Mouse (Mus musculus): ENCODE measurements around the gene Hes2. TPM values are rescaled to one million over a fixed set of nuclear protein-coding genes. Genes with fewer than 3 reads are reported as not detected.
A peak's percentile ranks its signal among the peaks of the same experiment; 100 is the strongest.

Hes2 gene
- polyA plus RNA-seq (2015; fragmentation: Nextera tagmentation; extraction: Ambion mirVana), result 0.26 and 0.28 TPM in 2 replicates

DNA sequence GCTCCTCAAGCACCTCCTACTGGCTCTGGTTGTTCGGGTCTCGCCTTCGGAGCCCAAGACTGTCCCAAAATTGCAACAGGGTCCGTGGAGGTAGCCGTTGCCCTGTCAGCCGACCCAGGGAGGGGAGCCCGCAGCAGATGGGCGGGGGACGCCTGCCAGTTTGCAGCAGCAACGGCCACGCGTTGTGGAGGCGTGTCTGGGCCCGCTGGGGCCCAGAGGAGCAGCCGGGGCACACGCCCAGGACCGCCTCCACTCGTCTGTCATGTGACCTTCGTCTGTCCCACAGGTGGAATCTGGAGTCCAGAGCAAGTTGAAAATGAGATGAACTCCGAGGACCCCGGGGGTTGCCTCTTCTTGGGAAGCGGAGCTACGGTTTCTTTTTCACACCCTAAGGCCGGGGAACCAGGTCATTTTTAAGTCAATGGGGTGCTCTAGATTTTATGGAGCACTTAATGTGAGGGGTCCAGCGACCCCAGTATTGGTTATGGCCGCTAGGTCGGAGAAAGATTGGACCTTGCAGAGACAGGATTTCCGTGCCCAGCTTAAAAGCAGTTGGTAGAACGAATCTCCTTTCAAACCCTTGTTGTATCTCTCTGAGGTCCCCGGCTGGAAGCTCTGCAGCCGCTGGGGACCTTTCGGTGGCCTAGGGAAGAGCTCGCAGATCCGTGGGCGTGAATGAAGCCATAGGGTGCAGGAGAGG, at the start of gene Hes2:
Gene Hes2, plus strand, starts transcription at position 283 of the 700 bp plus-strand sequence.
- no peak within 1 kb of the TSS for H3K27ac ChIP-seq
- peak within 1 kb of the TSS; percentile 25; the same call in 1 of the 2 replicates for H3K9ac ChIP-seq (replicated peaks)
- peak within 1 kb of the TSS; percentile 25 for H3K4me2 ChIP-seq (replicated peaks)
- ATAC-seq, result 0 out of 2 replicates have a peak, but pooled peaks have one; percentile 17
- H3K27me3 ChIP-seq, result peaks cover 89% of the 10 kb centered on the region
- no peaks in the 10 kb centered on the region for H3K36me3 ChIP-seq
- H3K4me1 ChIP-seq (replicated peaks), result peaks cover 20% of the 10 kb centered on the region
- no peaks in the 10 kb centered on the region for H3K9me3 ChIP-seq
- WGBS, result 3% methylated on average over 35 of the region's 35 CpGs
- H3K4me3 ChIP-seq (replicated peaks), result peak within 1 kb of the TSS; percentile 17

DNA sequence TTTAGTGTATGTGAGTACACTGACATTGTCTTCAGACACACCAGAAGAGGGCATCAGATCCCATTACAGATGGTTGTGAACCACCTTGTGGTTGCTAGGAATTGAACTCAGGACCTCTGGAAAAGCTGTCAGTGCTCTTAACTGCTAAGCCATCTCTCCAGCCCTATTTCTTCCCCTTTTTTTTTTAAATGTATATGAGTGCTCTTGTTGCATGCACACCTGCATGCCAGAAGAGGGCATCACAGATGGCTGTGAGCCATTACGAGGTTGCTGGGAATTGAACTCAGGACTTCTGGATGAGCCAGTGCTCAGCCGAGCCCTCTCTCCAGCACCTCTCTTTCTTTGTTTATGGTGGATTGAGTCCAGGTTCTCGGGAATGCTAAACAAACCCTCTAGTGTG, 49.2 kb upstream of the Hes2 start:
- H3K36me3 ChIP-seq, result peaks cover 18% of the 10 kb centered on the region
- no peak overlapping the region for H3K27ac ChIP-seq
- ATAC-seq, result no peak
- WGBS, result 89% methylated on average over 3 of the region's 3 CpGs
- peaks cover 37% of the 10 kb centered on the region for H3K27me3 ChIP-seq
- no peaks in the 10 kb centered on the region for H3K9me3 ChIP-seq
- peaks cover 21% of the 10 kb centered on the region for H3K4me1 ChIP-seq (replicated peaks)
- H3K4me3 ChIP-seq (replicated peaks), result no peak overlapping the region
- no peak overlapping the region for H3K9ac ChIP-seq (replicated peaks)
- H3K4me2 ChIP-seq (replicated peaks), result no peak overlapping the region

DNA sequence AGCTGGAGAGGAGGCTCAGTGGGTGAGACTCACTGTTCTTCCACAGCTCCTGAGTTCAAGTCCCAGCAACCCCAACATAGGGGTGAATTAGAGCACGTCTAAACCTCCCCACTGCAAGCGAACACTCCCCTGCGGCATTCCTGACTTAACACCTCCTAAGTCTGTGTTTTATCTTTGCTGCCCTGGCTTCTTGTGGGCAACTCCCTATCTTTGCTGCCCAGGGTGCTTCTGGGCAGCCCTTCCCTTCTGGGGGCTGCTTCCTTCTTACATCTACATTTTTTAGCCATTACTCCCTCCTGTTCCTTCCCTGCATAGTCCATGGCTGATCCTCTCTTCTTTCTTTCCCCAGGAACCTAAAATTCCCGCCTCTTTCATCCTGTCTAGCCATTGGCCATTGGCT, 48.0 kb upstream of the Hes2 start:
- Histone ChIP-seq H3K4me2 (replicated peaks) (no peak overlapping the region), H3K9ac (replicated peaks) (no peak overlapping the region), H3K4me1 (replicated peaks) (peaks cover 29% of the 10 kb centered on the region), H3K36me3 (peaks cover 21% of the 10 kb centered on the region), H3K27me3 (peaks cover 49% of the 10 kb centered on the region), H3K4me3 (replicated peaks) (no peak overlapping the region), H3K9me3 (no peaks in the 10 kb centered on the region), H3K27ac (no peak overlapping the region)
- WGBS, result 83% methylated on average over 4 of the region's 4 CpGs
- ATAC-seq, result no peak

DNA sequence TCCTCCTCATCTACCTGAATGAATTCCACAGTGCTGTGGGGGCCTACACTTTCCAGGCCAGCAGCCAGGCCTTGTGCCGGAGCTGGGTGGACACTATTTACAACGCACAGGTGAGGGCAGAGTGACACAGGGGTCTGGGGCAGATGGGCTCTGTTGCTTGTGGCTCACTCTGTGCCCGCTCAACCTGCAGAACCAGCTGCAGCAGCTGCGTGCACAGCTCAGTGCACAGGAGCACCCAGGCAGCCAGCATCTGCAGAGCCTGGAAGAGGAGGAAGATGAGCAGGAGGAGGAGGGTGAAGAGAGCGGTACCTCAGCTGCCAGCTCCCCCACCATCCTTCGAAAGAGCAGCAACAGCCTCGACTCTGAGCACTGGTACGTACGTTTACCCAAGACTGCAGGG, 46.3 kb upstream of the Hes2 start:
- Histone ChIP-seq H3K36me3 (peaks cover 21% of the 10 kb centered on the region), H3K4me2 (replicated peaks) (no peak overlapping the region), H3K27me3 (peaks cover 54% of the 10 kb centered on the region), H3K4me3 (replicated peaks) (no peak overlapping the region), H3K9ac (replicated peaks) (no peak overlapping the region), H3K27ac (no peak overlapping the region), H3K9me3 (no peaks in the 10 kb centered on the region), H3K4me1 (replicated peaks) (peaks cover 35% of the 10 kb centered on the region)
- WGBS, result 74% methylated on average over 9 of the region's 9 CpGs
- no peak for ATAC-seq

DNA sequence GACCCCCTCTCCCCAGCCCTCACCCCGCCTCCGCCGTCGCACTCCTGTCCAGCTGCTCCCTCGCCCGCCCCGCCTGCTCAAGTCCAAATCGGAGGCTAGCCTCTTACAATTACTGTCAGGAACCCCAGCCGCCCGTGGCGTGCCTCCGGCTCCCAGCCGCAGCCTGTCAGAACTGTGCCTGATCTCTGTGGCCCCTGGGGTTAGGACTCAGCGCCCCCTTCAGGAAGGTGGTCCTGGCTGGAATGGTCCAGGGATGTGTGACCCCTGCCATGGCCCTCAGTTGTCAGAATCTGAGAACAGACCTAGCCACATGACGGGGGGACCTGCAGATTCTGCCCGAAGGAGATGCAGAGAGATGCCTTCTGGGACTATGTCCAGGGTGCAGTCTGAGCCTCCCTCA, 44.6 kb upstream of the Hes2 start:
- H3K27ac ChIP-seq, result no peak overlapping the region
- 63% methylated on average over 16 of the region's 16 CpGs for WGBS
- H3K4me3 ChIP-seq (replicated peaks), result no peak overlapping the region
- ATAC-seq, result no peak
- H3K9me3 ChIP-seq, result no peaks in the 10 kb centered on the region
- no peak overlapping the region for H3K9ac ChIP-seq (replicated peaks)
- H3K4me1 ChIP-seq (replicated peaks), result peaks cover 17% of the 10 kb centered on the region
- H3K27me3 ChIP-seq, result peaks cover 68% of the 10 kb centered on the region
- no peak overlapping the region for H3K4me2 ChIP-seq (replicated peaks)
- H3K36me3 ChIP-seq, result peaks cover 17% of the 10 kb centered on the region

DNA sequence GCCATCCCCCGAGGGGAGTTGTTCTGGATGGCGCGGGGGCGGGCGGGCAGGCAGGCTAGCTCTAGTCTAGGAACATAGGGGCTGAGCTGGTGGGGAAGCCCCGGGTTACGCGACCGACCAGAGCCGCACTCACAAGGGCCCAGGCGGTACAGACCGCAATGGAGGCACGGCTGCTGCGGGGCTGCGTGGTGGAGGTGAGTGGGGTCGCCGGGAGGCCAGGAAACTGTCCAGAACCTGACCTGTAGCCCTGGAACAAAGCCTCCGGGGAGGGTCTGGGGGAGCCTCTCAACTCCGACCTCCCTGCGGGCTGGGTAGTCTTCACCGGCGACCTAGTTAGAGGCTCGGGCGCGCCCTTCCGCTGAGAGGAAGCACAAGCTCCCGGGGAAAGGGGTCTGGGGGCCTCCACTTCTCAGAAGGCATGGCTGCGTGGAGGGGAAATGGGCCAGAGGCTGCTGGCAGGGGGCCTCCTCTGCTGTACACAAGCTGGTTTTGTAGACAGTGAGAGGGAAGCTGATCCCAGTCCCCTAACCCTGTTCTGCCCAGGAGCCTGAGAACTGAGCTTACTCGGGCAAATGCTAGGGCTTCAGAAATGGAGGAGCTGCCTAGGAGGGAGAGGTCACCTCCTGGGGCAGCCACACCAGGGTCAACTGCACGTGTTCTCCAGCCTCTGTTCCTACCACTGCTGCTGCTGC, 42.6 kb upstream of the Hes2 start, which contains the start of gene Tnfrsf25:
Gene Tnfrsf25, plus strand, starts transcription at position 14 of the 692 bp plus-strand sequence.
- H3K4me3 ChIP-seq (replicated peaks), result peak within 1 kb of the TSS; percentile 12; the same call in 1 of the 2 replicates
- peaks cover 87% of the 10 kb centered on the region for H3K27me3 ChIP-seq
- peaks cover 33% of the 10 kb centered on the region for H3K4me1 ChIP-seq (replicated peaks)
- no peak within 1 kb of the TSS for H3K27ac ChIP-seq
- WGBS, result 3% methylated on average over 30 of the region's 30 CpGs
- H3K9me3 ChIP-seq, result no peaks in the 10 kb centered on the region
- H3K9ac ChIP-seq (replicated peaks), result peak within 1 kb of the TSS; percentile 40; the same call in 1 of the 2 replicates
- H3K4me2 ChIP-seq (replicated peaks), result peak within 1 kb of the TSS; percentile 26; the same call in 1 of the 2 replicates
- peaks cover 17% of the 10 kb centered on the region for H3K36me3 ChIP-seq
- peak; percentile 8; the same call in 1 of the 2 replicates for ATAC-seq

DNA sequence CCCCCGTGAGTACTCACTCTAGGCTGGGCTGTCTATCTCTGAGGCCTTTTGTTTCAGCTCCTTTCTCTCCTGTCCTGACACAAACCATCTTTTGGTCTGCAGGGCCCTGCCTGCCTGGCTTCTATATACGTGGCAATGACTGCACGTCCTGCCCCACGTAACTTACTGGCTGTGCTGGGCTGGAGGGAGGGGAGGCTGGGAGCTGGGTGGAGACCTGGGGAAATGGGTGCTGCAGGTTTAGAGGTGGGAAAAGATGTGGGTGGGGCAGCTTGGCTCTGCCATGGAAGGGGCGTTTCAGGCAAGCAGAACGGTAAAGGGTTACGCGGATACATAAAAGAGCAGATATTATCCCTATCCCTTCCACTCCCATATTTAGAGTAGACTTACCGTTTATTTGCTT, 41.1 kb upstream of the Hes2 start:
- Histone ChIP-seq H3K9me3 (no peaks in the 10 kb centered on the region), H3K9ac (replicated peaks) (no peak overlapping the region), H3K4me3 (replicated peaks) (no peak overlapping the region), H3K36me3 (peaks cover 13% of the 10 kb centered on the region), H3K27ac (no peak overlapping the region), H3K27me3 (peaks cover 97% of the 10 kb centered on the region), H3K4me1 (replicated peaks) (peaks cover 38% of the 10 kb centered on the region), H3K4me2 (replicated peaks) (no peak overlapping the region)
- 78% methylated on average over 9 of the region's 9 CpGs for WGBS
- no peak for ATAC-seq

DNA sequence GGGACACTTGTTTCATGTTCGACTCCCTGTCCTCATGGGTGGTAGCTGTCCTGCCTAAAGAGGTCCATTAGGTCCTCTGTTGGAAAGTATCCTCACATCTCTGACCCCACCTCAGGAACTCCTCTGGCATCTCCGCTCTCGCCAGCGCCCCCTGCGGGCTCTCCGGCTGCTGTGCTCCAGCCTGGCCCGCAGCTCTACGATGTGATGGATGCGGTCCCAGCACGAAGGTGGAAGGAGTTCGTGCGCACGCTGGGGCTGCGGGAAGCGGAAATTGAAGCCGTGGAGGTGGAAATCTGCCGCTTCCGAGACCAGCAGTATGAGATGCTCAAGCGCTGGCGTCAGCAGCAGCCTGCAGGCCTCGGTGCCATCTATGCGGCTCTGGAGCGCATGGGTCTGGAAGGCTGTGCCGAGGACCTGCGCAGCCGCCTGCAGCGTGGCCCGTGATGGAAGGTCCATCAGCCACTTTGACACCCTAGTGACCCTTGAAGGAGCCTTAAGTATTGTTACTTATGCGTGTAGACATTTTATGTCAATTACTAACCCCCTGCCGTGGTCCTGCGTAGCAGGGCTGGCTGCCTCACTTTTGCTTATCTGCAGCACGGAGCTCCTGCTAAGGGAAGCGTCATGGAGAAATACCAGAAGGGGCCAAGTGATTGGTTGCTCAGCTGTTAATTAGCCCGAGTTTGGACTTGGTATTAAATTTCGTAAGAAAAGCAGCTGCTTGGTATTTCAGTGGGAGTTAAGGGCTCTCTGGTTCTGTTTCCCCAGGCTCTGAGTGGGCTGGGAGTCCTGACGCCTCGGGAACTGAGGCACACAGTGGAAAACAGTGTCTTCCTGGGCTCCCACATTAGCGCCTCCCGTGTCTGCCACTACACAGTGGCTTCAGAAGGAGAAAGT, 39.0 kb upstream of the Hes2 start:
- Histone ChIP-seq H3K36me3 (peaks cover 2% of the 10 kb centered on the region; the same call in 1 of the 2 replicates), H3K9ac (replicated peaks) (no peak overlapping the region), H3K27ac (no peak overlapping the region), H3K4me3 (replicated peaks) (peak overlapping the region; percentile 13; the same call in 1 of the 2 replicates), H3K27me3 (peaks cover 100% of the 10 kb centered on the region), H3K9me3 (no peaks in the 10 kb centered on the region), H3K4me2 (replicated peaks) (peak overlapping the region; percentile 16; the same call in 1 of the 2 replicates), H3K4me1 (replicated peaks) (peaks cover 38% of the 10 kb centered on the region)
- 2% methylated on average over 39 of the region's 39 CpGs for WGBS
- 0 out of 2 replicates have a peak, but pooled peaks have one; percentile 29 for ATAC-seq

DNA sequence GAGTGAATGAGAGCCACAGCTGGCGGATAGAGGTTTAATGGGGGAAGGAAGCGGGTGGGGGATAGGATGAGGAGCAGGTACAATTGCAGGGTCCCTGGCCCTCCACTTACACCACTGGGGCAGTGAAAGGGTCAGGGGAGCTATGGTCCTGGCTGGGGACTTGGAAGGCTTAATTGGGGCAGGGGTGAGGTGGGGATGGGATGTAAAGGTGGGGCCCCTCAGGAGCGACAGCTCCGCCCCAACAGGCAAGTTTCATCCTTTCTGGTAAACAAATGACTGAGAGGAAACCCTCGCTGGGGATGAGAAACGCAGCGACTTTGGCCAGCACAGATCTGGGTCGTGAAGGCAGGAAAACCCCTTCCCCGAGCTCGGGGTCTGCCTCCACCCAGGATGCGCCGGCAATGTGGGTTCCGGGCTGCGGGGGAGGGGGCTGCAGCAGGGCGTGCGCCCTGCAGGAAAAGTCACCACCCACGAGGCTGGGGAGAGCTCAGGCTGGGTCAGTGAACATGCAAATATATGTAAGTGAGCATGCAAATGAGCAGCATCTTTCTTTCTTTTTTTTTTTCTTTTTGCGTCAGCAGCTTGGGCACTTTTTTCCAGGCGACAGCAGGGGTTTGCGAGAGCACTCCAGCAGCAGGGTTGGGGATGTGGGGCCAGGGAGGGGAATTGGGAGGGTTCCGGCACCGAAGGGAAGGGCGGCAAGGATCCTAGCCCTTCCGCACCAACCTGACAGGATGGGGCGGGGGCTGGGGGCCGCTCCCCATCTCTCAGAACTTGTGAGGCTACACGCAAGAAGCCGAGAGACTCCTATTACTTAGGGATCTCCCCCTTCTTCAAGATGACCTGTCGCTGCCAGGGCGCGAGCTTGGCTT, 38.1 kb upstream of the Hes2 start:
- Histone ChIP-seq H3K27me3 (peaks cover 100% of the 10 kb centered on the region), H3K36me3 (no peaks in the 10 kb centered on the region), H3K4me3 (replicated peaks) (peak overlapping the region; percentile 18), H3K4me1 (replicated peaks) (peaks cover 38% of the 10 kb centered on the region), H3K9ac (replicated peaks) (no peak overlapping the region), H3K9me3 (no peaks in the 10 kb centered on the region), H3K4me2 (replicated peaks) (peak overlapping the region; percentile 28), H3K27ac (no peak overlapping the region)
- under 1% methylated on average over 31 of the region's 31 CpGs for WGBS
- ATAC-seq, result no peak

DNA sequence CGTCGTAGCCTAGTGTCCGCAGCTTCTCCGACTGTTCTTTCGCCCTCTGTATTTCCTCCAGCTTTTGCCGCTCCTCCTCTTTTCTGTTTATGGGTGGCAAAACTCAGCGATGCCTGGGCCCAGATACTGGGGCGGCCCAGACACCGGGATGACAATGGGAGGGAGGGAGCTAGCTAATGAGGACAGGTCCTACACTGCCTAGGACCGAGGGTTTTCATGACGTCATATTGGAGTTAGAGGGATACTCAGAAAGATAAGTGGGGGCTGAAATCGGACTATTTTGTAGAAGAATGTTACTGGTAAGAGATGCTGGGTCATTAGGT, 37.5 kb upstream of the Hes2 start:
- Histone ChIP-seq H3K27ac (no peak overlapping the region), H3K9ac (replicated peaks) (no peak overlapping the region), H3K9me3 (no peaks in the 10 kb centered on the region), H3K27me3 (peaks cover 100% of the 10 kb centered on the region), H3K4me2 (replicated peaks) (peak overlapping the region; percentile 28), H3K36me3 (no peaks in the 10 kb centered on the region), H3K4me3 (replicated peaks) (peak overlapping the region; percentile 18), H3K4me1 (replicated peaks) (peaks cover 38% of the 10 kb centered on the region)
- WGBS, result 1% methylated on average over 12 of the region's 12 CpGs
- ATAC-seq, result no peak

DNA sequence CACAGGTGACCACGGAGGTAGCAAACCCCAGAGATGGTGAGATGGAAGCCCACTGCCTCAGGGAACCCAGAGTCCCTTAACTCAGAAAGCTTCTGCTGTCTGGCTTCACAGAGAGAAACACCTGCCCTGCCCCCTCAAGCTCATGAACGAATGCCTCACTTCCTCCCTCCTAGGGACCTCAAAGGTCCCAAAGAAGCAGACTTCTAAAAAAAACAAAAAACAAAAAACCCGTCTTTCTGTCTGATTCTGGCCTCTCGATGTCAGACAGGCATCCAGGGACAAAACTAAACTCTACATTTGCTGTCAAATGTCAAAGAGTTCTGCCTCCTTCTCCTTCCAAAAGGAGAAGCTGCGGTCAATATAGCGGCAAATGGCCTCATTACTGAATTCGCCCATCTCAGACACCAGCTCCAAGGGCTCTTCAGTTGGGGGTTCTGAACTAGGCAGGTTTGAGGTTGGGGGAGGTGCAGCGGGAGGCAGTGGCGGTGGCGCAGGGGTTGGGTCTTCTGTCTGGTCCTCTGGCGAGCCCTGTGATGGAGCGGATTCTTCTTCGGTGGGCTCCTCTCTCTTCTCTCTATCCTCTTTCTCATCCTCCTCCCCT, 34.2 kb upstream of the Hes2 start:
- no peaks in the 10 kb centered on the region for H3K36me3 ChIP-seq
- H3K27ac ChIP-seq, result no peak overlapping the region
- H3K27me3 ChIP-seq, result peaks cover 100% of the 10 kb centered on the region
- H3K9me3 ChIP-seq, result no peaks in the 10 kb centered on the region
- peaks cover 39% of the 10 kb centered on the region for H3K4me1 ChIP-seq (replicated peaks)
- H3K4me3 ChIP-seq (replicated peaks), result no peak overlapping the region
- ATAC-seq, result no peak
- no peak overlapping the region for H3K4me2 ChIP-seq (replicated peaks)
- 8% methylated on average over 13 of the region's 13 CpGs for WGBS
- no peak overlapping the region for H3K9ac ChIP-seq (replicated peaks)

All from midbrain, embryonic 13.5 days (tissue).